Mouse (Mus musculus) fat pad, adult 2 months (tissue): ENCODE data around the gene Armc12.
"Not testable (repeated sequence)": the region's sequence is repeated elsewhere in the genome, so short reads cannot be mapped to it uniquely, and the experiment has no call there.

ENCODE experiments used
- DNase-seq: peaks from one replicate; pipeline ENCODE4 v3.0.0-alpha.2; 2011; ENCODE audit warnings: low read depth, low spot score; ENCODE audit errors: extremely low read depth

Armc12 gene

GRCm38 (mm10) chr17:28529116-28529515 lies 1.5 kb upstream of the Armc12 start:
- DNase-seq = no peak

DNA sequence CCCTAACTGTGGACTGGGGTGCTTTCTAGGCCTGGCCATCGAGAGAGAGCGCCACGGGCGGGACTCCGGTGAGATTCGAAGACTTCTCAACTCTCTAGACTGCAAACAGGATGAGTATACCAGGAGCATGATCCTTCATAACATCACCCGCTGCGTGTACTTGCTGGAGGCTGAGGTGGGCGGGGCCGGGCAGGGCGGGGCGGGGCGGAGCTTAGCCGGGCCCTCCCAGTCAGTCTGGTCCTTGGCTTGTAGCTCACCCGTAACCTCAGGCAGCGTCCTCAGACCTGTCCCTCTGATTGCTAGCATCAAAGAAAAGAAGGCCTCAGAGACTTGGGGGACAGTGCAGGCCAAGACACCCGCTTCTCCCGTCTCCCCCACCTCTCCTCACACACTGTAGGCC lies 1.3 kb downstream of the Armc12 start:
- no peak for DNase-seq

DNA sequence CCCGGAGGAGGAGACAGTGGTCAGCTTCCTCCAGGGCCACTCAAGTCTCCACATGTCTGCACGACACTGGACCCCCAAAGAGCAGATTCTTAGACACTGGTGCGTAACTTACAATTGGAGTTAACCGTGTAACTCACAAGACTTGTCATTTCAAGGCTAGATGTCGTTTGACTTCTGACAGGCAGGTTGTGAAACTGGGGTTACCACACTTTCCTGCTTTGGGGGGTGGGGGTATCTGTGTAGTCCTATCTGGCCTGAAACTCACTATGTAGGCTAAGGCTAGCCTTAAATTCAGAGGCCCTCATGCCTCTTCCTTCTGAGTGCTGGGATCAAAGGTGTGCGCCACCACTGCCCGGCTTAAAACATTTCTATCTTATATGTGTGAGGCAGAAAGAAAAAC lies 2.0 kb downstream of the Armc12 start:
- no peak for DNase-seq

GRCm38 (mm10) chr17:28533327-28533726 lies 2.7 kb downstream of the Armc12 start:
- DNase-seq = no peak

DNA sequence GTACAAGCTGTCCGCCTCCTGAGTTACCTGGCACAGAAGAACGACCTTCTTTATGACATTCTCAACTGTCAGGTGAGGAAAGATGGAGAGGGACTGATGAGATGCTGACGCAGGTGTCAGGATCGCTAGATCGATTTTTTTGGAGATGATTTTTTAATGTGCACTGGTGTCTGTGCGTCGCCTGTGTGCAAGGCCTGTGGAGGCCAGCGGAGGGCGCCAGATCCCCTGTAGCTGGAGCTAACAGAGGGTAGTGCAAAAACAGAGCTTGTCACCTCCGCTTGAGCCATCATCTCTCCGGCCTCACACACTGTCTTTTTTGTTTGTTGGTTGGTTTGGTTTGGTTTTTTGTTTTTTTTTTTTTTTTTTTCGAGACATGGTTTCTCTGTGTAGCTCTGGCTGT lies 7.3 kb downstream of the Armc12 start:
- DNase-seq = no peak

DNA sequence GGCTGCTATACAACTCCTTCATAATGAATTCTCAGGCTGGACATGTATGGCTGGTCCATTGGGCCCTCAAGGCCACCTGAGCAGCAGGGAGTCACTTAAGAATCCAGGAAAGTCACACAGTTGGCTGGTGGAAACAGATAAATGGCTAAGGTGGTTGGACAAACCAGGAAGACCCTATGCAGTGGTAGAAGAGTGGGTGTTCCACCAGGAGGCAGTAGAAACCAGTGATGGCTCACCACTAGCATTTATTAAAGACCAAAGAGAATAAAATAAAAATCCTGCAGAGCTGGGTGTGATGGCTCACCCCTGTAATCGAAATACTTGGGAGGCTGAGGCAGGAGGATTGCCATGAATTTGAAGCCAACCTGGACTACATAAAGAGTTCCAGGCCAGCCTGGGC lies 16.3 kb downstream of the Armc12 start:
- DNase-seq = no peak

GRCm38 (mm10) chr17:28548550-28548949 lies 17.9 kb downstream of the Armc12 start:
- no peak for DNase-seq

DNA sequence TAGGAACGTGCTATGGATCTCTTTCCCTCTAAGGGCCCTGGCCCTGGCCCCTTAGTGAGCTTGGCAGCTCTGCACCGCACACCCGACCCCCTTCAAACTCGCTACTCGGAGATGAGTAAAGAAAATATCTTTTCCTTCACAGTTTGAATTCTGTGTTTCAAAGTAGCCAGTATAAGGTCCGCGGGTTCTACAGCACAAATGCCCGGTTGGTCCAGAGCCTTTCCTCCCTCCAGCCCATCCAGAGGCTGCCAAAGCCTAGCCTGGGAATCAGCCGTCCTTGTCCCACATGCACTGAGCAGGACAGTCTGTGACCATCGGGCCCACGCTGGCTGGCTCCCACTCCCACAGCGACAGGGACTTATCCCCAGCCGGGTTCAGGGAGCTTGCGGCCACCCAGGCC lies 18.5 kb downstream of the Armc12 start, which contains the start of gene Clpsl2:
Gene Clpsl2, plus strand, starts transcription at position 301 of the 400 bp plus-strand sequence.
- no peak for DNase-seq

GRCm38 (mm10) chr17:28553040-28553793 lies 22.6 kb downstream of the Armc12 start:
- no peak for DNase-seq

DNA sequence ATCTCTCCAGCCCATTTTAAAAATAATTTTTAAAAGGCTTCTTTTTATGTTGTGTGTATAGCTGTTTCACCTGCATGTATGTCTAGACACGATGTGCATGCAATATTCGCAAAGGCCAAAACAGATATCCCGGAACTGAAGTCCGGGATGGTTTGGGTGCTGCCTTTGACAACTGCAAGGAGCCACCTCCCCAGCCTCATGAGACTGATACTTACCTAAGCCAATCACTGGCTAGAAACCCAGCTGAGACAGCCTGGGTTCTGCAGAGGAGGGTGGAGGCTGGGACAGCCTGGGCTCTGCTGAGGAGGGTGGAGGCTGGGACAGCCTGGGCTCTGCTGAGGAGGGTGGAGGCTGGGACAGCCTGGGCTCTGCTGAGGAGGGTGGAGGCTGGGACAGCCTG lies 23.4 kb downstream of the Armc12 start:
- DNase-seq = not testable (repeated sequence)

GRCm38 (mm10) chr17:28556635-28557396 lies 26.2 kb downstream of the Armc12 start:
- DNase-seq = no peak

DNA sequence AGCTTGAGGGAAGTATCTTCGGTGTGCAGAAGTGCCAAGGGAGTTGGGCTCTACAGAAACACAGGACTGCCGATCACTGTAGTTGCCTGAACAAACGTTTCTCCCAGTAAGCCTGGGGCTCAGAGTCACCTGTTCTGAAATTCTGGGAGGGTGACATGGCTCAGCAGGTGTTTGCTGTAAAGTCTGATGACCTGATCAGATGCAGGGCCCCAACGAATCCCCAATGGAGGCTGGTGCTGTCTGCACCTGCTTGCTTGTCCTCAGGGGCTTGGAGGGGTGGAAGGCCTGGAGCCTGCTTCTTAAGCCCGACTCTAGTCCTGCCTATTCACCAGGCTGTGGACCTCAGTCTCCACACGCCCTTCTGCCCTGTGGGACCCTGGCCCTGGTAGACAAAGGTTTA lies 27.2 kb downstream of the Armc12 start:
- DNase-seq = no peak

DNA sequence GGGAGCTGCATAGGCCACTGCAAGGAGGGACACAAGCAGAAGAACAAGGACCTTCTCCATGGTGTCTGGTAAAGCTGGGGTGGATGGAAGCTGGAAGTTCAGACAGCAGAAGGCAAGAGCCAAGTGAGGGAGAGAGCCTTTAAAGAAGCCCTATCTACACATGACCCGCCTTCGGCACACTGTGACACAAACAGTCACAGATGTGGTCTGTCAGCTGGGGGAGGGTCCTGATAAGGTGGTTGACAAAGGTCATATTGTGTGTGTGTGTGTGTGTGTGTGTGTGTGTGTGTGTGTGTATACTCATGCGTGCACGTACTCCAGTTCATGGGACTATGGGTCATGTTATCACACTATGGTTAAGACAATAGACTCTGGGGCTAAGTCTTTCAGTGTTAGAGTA lies 30.0 kb downstream of the Armc12 start, which contains the start of gene Clps:
Gene Clps, minus strand, starts transcription at position 169 of the 400 bp plus-strand sequence.
- no peak for DNase-seq

DNA sequence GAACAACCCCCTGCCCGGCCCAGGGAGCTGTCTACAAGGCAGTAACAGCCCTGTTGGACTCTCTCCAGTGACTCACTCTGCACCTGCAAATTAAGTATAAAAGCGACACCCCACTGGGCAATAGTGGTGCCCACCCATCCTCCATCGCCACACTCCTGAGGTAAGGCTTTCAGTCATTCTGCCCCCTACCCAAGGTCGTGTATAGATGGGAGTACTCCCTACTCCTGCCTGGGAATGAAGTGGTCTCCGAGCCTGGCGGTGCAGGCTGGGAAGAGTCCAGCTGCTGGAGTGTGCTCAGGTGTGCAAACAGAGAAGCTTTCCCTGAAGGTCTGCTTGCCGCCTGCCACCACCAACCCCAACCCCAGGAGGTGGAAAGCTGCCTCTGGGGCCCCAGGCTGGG lies 31.0 kb downstream of the Armc12 start:
- no peak for DNase-seq

DNA sequence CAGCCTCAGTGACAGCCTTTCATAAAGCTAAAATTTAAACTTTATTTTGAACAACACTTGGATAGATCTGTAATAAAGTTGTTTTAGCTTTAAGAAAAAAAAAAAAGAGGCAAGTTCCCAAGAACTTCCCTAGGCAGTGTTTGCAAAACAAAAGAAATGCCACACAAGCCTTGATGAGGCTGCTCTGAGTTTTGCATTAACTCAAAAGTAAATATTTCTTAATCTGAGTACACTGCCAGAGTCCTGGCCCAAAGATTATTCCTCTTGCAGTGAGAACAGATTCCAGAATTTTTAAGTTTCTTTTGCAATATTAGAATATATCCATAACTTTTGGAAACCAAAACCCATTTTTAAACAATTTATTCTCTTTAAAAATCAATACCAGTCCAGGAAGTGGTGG lies 34.6 kb downstream of the Armc12 start:
- no peak for DNase-seq

DNA sequence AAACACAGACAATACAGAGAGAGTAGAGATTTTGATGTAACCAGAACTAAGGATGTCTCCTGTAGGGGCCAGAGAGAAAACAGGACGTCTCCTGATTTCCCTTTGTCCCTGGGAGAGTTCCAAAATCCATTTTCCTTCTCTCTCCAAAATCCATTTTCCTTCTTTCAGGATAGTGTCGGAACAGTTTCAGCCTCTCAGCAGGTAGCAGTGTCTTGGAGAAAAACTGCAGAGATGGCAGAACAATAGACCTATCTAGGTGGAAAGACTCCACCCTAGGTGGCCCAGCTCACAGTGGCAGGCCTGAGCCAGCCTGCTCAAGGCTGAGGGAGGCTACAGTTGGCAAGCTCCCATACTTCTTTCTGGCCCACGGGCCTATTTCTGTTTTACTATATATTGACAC lies 36.9 kb downstream of the Armc12 start:
- DNase-seq = no peak

DNA sequence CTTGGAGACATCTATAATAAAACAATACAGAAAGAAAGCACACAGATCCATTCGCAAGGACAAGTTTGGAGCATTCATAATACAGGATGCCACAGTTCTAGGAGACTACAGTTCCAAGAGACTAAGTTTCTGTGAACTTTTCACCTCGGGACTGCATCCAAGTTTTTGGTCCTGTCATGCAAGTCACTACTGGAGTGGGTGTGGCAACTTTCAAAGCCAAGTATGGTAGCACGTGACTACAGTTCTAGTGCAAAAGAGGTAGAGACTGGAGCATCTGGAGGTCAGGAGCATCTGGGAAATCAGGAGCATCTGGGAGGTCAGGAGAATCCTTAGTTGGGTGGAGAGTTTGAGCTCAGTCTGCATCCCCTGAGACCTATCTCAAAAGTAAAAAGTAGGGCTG lies 41.3 kb downstream of the Armc12 start:
- no peak for DNase-seq

DNA sequence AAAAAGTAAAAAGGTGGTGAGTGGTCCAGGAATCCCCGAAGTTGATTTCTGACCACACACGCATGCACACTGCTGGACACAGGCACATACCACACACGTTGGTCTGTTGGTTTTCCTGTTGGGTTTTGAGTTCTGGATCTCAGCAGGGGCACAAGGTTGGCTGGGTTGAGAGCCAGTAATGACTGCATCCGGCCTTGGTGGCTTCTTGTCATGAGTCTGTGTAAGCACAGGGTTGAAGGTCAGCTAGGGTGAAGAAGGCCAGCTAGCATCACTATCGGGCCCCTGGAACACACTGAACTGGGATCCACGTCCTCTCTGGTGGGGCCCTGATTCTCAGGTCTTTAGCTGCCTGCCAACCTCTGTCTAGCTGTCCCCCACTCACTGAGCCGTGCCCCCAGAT lies 41.9 kb downstream of the Armc12 start:
- DNase-seq = no peak

- no peak for DNase-seq
Measured at GRCm38 (mm10) chr17:28572941-28573340, 42.3 kb downstream of the Armc12 start.

DNA sequence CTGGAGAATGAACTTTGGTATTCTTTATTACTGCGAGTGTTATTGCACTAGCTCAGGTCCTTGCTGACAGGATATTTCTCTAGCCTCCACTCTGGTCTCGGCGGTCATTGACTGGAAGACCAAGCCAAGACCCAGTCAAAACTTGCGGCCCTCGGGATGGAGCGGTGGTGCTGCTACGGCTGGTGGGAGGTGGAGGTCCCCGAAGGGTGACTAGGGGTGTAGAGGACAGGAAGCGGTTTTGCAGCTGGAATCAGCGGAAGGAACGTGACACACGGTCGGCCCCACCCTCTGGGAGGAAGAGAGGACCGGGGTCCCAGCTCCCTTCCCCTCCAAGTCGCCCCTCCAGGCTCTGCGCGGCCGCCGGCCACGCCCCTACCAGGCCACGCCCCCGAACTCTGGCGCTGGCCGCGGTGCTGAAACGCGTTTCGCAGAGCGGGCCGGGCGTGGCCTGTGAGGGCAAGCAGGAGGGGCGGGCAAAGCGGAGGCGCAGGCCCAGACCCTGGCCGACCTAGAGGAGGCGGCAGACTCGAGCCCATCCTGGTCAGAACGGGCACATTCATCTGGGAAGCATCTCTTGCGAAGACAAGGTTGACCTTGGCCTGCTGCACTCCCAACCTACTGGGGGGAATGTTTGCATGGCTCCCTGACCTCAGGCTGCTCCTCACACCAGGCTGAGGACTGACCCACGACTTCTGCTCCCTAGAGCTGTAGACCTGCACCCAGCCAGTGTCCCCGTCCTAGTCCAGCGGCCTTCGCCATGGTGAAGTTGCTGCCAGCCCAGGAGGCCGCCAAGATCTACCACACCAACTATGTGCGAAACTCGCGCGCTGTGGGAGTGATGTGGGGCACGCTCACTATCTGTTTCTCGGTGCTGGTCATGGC lies 44.9 kb downstream of the Armc12 start, which contains the start of gene Lhfpl5:
Gene Lhfpl5, plus strand, starts transcription at position 398 of the 882 bp plus-strand sequence.
- DNase-seq = no peak

DNA sequence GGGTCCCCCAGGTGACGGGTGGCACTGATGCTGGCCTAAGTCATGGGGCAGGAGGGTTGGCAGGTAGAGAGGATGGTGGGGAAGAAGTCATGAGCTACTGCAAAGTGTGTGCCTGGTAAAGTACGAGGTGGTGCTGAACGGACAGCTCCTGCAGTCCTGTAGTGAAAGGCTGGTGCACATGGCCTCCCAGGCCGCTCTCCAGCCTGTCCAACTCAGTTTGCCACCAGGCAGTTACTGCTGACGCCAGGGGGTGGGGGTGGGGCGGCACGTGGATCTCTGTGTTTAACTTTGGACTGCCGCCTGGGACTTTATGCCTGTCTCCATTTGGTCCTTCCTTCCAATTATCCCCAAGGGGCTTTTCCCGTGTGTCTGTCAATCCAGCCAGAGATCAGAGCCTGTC lies 49.8 kb downstream of the Armc12 start:
- no peak for DNase-seq
